Mouse (Mus musculus) lung, postnatal 36 days (tissue): Measurements from ENCODE around the gene Pkd1l1.

Experiments
- DNase-seq: peaks from one replicate; pipeline ENCODE4 v3.0.0; 2022; ENCODE audit warnings: mixed read lengths

Pkd1l1 gene

GRCm38 (mm10) chr11:8817376-8817775 lies 155.7 kb downstream of the Pkd1l1 start:
- no peak for DNase-seq

DNA sequence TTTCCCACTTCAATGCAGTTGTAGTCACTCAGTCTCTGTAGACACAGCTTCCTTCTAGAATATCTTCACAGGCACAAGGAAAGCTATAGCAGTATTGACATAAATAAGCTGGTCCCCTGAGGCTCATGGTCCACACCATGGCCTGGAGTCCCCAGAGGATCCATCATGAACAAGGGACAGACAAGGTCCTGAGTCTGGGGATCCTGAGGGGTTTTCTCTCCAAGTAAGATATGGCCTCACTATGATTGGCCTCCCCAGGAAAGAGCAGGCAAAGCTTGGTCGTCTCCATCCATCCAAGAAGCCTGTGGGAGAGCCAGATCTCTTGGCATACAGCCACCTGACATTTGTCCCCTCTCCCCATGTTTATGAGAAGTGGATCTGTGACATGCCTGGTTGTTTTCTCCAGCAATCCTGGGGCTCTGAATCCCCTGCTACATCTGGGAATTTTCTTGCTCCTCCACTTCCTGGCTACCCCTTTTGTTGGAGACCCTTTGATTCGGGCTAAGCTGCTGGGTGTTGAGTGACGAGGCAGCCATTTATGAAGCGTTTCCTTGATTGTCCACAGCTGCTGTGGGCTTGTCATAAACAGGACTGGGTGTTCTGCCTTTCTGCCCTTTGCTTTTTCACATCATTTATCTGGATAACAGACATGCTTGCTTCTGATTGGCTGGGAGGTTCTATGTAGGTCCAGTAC lies 158.8 kb downstream of the Pkd1l1 start:
- DNase-seq, result peak; percentile 86

GRCm38 (mm10) chr11:8811506-8812100 lies 161.5 kb downstream of the Pkd1l1 start:
- peak; percentile 20 for DNase-seq

DNA sequence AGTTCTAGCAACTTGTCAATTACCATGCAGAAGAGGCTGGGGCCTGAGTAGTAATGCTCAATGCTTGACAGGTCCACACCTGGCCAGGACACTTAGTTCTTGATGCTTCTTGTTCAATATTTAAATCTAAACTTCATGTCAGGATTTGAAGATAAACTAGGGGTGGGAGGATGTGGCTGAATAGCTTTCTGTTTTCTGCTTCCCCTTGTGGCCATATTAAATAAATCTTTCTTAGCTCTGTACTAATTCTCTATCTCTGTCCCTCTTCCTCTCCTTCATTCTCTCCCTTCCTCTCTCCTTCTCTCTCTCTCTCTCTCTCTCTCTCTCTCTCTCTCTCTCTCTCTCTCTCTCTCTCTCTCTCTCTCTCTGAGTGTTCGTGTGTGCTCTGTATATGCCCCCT lies 163.4 kb downstream of the Pkd1l1 start:
- no peak for DNase-seq

GRCm38 (mm10) chr11:8807009-8807408 lies 166.1 kb downstream of the Pkd1l1 start:
- no peak for DNase-seq

- no peak for DNase-seq
Observed at GRCm38 (mm10) chr11:8804178-8804577, 168.9 kb downstream of the Pkd1l1 start.

DNA sequence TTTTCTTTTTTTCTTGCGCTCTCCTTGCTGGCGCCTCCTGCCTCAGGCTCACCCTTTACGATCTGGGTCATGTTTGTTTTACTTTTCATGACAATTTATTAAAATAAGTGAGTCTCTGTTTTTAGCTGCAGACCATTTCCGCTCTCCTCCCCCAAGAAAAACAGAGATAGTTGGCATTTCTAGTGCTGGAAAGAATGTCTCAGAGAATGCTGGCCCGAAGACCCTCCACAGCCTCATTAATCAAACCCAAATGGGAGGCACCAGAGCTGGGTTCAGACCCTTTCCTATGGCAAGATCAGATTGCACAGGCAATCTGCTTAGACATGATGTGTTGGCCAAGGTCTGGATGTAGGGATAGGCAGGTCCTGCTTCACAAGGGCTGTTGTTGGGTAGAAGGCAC lies 175.6 kb downstream of the Pkd1l1 start:
- DNase-seq, result no peak

GRCm38 (mm10) chr11:8795031-8795430 lies 178.0 kb downstream of the Pkd1l1 start:
- DNase-seq, result no peak

- DNase-seq, result peak; percentile 20
Observed at GRCm38 (mm10) chr11:8792146-8792545, 180.9 kb downstream of the Pkd1l1 start.

DNA sequence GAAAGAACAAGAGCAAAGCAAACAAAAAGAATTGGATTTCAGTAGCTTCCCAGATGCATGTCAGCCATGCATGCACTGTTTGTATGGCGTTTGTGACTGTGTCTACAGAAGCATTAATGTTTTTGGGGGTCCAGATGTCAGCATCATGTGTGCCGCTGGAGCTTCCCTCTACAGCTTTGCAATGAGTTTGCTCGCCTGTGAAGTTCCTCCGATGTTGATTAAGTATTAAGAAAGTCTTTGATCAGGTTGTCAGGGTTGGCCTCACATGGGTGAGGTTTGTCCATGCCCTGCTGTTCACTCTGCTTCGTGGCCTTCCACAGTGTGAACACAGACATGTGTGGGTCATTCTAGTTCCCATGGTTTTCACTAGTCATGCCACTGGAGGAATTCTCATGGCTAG lies 183.9 kb downstream of the Pkd1l1 start:
- DNase-seq, result no peak

GRCm38 (mm10) chr11:8787604-8788003 lies 185.5 kb downstream of the Pkd1l1 start:
- no peak for DNase-seq

- no peak for DNase-seq
Observed at GRCm38 (mm10) chr11:8784413-8784812, 188.7 kb downstream of the Pkd1l1 start.

GRCm38 (mm10) chr11:8782141-8782465 lies 191.0 kb downstream of the Pkd1l1 start:
- DNase-seq, result no peak

DNA sequence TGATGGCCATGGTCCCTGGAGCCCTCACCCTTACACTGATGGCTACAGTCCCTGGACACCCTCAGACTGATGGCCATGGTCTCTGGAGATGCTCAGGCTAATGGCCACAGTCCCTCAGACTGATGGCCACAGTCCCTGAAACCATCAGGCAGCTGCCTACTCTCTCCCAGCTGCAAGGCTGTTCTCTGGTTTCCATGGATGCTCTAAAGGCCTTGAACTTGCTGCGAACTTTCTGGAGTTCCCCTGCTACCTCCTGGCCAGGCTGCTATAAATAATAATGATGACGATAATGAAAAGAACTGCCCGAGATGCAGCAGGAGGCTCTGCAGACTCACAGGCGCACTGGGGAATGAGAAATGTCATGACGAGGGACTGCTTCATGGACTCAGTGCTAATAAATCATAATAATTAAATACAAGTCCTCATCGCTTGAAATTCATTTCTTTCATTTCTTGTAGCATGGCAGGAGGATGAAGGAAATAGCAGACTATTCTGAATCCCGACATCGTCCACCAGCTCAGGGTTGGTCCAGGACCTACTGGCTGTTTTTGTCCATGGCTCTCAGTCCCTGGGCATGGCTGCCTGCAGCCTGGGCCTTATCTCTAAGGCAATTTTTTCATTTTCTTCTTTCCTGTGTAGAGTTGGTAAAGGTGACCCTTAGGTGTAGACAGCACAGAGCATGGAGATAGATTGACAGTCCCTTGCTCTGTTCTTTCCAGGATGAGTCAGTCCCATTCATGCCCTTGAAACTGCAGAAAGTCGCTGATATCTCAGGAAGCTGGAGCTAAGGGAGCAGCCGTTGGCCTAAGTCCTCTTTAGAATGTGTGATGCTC lies 191.5 kb downstream of the Pkd1l1 start:
- DNase-seq, result no peak

GRCm38 (mm10) chr11:8779427-8779826 lies 193.6 kb downstream of the Pkd1l1 start:
- DNase-seq, result no peak
